Mouse (Mus musculus): ENCODE measurements around the gene Polr2i. TPM values are rescaled to one million over a fixed set of nuclear protein-coding genes. Genes with fewer than 3 reads are reported as not detected.
"Not testable (repeated sequence)": the region's sequence is repeated elsewhere in the genome, so short reads cannot be mapped to it uniquely, and the experiment has no call there.

The Polr2i gene
- total RNA-seq, 2 experiments from 2014 or later: 42.0 to 91.3 TPM

DNA sequence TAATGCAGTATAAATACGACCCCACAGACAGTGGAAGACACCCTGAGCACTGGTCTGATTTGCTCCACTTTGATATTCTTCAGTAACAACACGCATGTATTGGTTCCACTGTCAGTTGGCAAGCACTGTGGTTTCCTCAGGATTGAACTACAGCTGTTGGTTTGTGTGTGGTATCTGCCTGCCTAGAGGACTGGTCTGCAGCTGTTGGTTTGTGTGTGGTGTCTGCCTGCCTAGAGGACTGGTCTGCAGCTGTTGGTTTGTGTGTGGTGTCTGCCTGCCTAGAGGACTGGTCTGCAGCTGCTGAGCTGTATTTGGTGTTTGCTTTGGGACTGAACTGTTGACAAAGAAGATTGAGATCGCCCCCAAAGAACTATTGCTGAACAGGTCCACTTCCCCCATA lies 5.6 kb downstream of the Polr2i start:
- ATAC-seq (replicated peaks; ENCODE audit: low FRiP score, low TSS enrichment, poor library complexity, severe bottlenecking): not testable (repeated sequence)

DNA sequence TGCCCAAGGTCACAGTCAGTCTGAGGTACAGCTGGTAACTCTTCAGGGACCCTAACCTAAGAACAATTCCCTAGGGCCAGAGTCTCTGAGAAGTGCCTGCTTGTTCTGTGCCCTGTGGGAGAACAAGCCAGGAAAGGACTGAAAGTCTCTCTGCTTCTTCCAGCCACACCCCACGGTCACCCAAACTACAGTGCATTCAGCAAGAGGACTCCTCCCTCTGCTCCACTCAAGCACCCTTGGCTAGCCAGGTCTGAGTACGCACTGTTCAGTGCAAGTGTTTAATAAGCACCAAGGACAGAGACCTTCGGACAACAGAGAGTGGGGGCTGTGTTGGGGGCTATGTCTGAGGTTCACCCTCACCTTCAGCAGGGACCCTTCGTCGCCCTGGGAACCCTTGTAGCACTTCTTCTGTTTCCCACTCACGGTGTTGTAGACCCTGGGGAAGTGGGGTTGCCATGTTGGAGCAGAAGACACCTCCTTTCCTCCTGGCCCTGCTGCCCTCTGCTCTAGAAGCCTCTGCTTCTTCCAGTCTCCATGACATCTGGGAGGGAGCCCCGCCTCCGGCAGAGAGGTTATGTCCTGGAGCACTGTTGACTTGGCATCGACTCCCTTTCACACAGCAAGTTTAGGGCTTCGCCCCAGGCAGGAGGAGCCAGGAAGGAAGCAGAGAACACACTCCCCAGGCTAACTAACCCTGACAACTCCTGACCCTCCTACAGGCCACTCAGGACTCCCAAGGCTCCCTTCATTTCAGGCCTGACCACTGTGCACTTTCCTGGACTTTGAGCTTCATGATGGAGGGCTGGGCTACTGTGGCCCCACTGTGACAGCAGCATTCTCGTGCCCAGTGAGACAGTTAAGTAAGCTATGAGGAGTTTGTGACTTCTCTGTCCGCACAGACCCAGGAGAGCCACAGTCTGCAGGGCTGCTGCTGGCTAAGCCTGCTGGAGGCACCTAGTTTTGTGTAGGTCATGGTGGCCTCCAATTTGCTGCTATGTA lies 20.5 kb downstream of the Polr2i start:
- ATAC-seq (replicated peaks; ENCODE audit: low FRiP score, low TSS enrichment, poor library complexity, severe bottlenecking): no peak

DNA sequence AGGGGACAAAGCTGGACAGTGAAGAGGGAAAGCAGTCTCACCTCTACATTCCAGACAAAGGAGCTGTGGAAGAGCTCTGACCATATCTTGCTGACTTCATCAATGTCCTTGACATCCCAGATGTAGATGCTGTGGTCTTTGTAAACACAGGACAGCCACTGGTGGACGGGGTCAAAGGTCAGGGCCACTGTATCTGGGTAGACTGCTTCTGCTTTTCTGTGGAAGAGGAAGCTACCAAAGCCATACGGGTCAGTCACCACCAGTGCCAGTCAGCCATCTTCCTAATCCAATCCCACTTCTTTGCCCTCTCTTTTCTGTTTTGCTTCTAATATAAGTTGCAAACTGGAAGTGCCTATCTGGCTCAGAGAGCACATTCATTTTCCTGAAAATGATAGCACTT lies 33.3 kb downstream of the Polr2i start:
- ATAC-seq (replicated peaks; ENCODE audit: low FRiP score, low TSS enrichment, poor library complexity, severe bottlenecking): no peak

- no peak for ATAC-seq (replicated peaks; ENCODE audit: low FRiP score, low TSS enrichment, poor library complexity, severe bottlenecking)
These were observed 33.8 kb downstream of the Polr2i start for GRCm38 (mm10) chr7:30265531-30265930.

DNA sequence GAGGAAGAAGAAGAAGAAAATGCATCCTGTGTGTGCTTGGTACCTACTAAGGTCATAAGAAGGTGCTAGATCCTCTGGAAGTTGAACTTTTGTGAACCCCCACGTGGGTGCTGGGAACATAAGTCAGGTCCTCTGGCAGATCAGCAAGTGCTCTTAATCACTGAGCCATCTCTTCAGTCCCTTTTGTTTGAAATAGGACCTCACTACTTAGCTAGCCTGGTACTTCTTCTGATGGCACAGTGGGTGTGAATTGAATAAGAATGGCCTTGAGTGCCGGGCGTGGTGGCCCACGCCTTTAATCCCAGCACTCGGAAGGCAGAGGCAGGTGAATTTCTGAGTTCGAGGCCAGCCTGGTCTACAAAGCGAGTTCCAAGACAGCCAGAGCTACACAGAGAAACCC lies 34.2 kb downstream of the Polr2i start:
- no peak for ATAC-seq (replicated peaks; ENCODE audit: low FRiP score, low TSS enrichment, poor library complexity, severe bottlenecking)

- no peak for ATAC-seq (replicated peaks; ENCODE audit: low FRiP score, low TSS enrichment, poor library complexity, severe bottlenecking)
These were observed 35.0 kb downstream of the Polr2i start for GRCm38 (mm10) chr7:30266780-30267179.

DNA sequence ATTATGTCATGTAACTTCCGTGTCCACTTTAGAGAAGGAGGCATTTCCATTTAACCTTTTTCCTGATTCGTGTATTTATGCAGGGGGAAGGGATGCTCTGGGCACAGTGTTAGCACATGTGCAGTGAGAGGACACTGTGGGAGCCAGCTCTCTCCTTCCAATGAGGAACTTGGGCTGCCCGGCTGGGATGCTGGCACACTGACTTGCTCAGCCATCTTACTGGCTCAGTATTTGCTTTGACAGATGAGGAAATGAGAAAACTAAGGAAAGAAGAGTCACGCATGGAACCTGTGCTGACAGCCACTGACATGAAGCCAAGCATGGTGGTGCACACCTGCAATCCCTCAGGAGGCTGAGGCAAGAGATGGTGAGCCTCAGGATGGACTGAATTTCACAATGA lies 37.9 kb downstream of the Polr2i start:
- no peak for ATAC-seq (replicated peaks; ENCODE audit: low FRiP score, low TSS enrichment, poor library complexity, severe bottlenecking)

DNA sequence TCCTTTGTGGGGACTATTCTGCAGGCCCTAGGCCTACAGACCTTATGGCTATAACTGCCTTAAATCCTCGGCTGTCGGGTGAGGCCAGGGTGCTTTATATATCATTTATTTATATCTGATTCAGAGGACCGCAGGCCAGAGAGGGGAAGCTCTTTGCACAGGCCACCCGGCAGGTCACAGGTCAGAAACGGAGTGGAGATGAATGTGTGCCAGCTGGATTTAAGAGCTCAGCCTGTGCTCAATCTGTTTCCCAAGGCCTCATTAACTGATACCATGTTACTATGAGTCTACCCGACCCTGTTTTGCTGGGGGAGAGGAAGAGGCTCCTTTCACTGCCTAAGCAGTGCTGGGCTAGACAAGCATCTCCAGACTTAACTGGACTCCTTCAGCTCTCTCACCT lies 42.6 kb downstream of the Polr2i start:
- no peak for ATAC-seq (replicated peaks; ENCODE audit: low FRiP score, low TSS enrichment, poor library complexity, severe bottlenecking)

DNA sequence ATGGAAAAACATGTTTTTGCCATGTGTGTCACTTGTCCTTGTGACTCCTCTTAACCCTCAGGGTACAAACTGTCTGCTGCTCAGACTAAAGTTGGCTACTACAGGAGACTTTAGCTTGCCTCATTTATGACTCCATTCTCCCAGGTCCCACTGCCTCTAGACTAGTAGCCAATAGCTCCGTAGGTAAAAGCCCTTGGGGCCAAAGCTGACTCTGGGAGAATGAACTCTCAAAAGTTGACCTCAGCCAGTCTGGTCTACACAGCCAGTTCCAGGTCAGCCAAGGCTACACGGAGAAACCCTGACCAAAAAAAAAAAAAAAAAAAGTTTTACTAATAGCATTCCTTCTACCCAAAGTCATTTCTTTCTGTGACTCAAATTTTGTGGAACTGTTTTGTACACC lies 47.2 kb downstream of the Polr2i start:
- no peak for ATAC-seq (replicated peaks; ENCODE audit: low FRiP score, low TSS enrichment, poor library complexity, severe bottlenecking)

GRCm38 (mm10) chr7:30279536-30279935 lies 47.8 kb downstream of the Polr2i start:
- peak; percentile 56 for ATAC-seq (replicated peaks; ENCODE audit: low FRiP score, low TSS enrichment, poor library complexity, severe bottlenecking)

GRCm38 (mm10) chr7:30279951-30280669 lies 48.4 kb downstream of the Polr2i start, which contains the start of the genes Thap8 and Wdr62:
Gene Thap8 (plus strand): TSS chr7:30280094.
Gene Wdr62 (minus strand): TSS chr7:30280419.
- ATAC-seq (replicated peaks; ENCODE audit: low FRiP score, low TSS enrichment, poor library complexity, severe bottlenecking): peak; percentile 93

DNA sequence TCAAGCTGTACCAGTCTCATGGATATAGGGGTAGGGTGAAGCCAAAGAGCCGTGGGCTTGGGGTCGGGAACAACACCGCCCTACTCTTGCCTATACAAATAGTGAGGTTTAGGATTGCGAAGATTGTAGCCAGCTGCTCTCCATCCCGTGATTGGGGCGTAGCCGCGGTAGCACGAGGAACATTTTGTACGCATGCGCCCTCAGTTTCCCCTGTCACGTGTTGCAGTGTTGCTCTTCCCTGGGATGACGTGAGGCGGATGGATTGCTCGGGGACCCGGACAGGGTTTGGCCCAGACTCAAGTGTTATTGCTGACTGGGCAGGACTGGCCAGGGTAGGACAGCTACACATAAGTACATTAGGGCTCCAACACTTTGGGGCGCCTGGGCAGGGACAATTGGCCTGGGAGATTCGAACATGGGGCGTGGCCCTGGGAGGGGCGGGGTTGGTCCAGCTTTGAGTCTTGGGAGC lies 49.0 kb downstream of the Polr2i start:
- ATAC-seq (replicated peaks; ENCODE audit: low FRiP score, low TSS enrichment, poor library complexity, severe bottlenecking): peak; percentile 53

- no peak for ATAC-seq (replicated peaks; ENCODE audit: low FRiP score, low TSS enrichment, poor library complexity, severe bottlenecking)
These were observed 49.8 kb downstream of the Polr2i start for GRCm38 (mm10) chr7:30281522-30281921.

GRCm38 (mm10) chr7:30282740-30283139 lies 51.0 kb downstream of the Polr2i start:
- no peak for ATAC-seq (replicated peaks; ENCODE audit: low FRiP score, low TSS enrichment, poor library complexity, severe bottlenecking)

Other genes with a start within 250 kb of the Polr2i start
- 9.0 and 16.5 TPM in 2 replicates for gene Zfp568, start 248.0 kb upstream of the Polr2i start, total RNA-seq (2014; fragmentation: Nextera tagmentation)
- gene Zfp568, start 248.0 kb upstream of the Polr2i start, total RNA-seq (2017): 25.7 and 26.1 TPM in 2 replicates
- 0.74 and 1.3 TPM in 2 replicates for gene Zfp14, start 180.6 kb upstream of the Polr2i start, total RNA-seq (2014; fragmentation: Nextera tagmentation)
- gene Zfp14, start 180.6 kb upstream of the Polr2i start, total RNA-seq (2017): 1.1 and 5.8 TPM in 2 replicates
- gene Zfp82, start 159.0 kb upstream of the Polr2i start, total RNA-seq (2014; fragmentation: Nextera tagmentation): 4.6 and 6.8 TPM in 2 replicates
- 4.5 and 7.5 TPM in 2 replicates for gene Zfp82, start 159.0 kb upstream of the Polr2i start, total RNA-seq (2017)
- 0.79 TPM in 1 of 2 replicates, not detected in the other for gene Gm26920, start 141.5 kb upstream of the Polr2i start, total RNA-seq (2014; fragmentation: Nextera tagmentation)
- not detected in 2 replicates for gene Gm26920, start 141.5 kb upstream of the Polr2i start, total RNA-seq (2017)
- gene Zfp566, start 141.4 kb upstream of the Polr2i start, total RNA-seq (2014; fragmentation: Nextera tagmentation): 7.1 and 16.8 TPM in 2 replicates
- gene Zfp566, start 141.4 kb upstream of the Polr2i start, total RNA-seq (2017): 5.0 TPM in 2 replicates
- gene Zfp260, start 137.2 kb upstream of the Polr2i start, total RNA-seq (2014; fragmentation: Nextera tagmentation): 10.5 and 20.6 TPM in 2 replicates
- gene Zfp260, start 137.2 kb upstream of the Polr2i start, total RNA-seq (2017): 14.0 and 20.1 TPM in 2 replicates
- gene Zfp382, start 110.0 kb upstream of the Polr2i start, total RNA-seq (2014; fragmentation: Nextera tagmentation): 2.5 and 2.8 TPM in 2 replicates
- gene Zfp382, start 110.0 kb upstream of the Polr2i start, total RNA-seq (2017): 1.6 and 2.4 TPM in 2 replicates
- gene Zfp146, start 62.2 kb upstream of the Polr2i start, total RNA-seq (2014; fragmentation: Nextera tagmentation): 35.9 and 48.9 TPM in 2 replicates
- gene Zfp146, start 62.2 kb upstream of the Polr2i start, total RNA-seq (2017): 103 and 108 TPM in 2 replicates
- gene Cox7a1, start 47.8 kb upstream of the Polr2i start, total RNA-seq (2014; fragmentation: Nextera tagmentation): 6.0 TPM in 1 of 2 replicates, not detected in the other
- gene Cox7a1, start 47.8 kb upstream of the Polr2i start, total RNA-seq (2017): not detected in 2 replicates
- gene Capns1, start 33.1 kb upstream of the Polr2i start, total RNA-seq (2014; fragmentation: Nextera tagmentation): 148 and 186 TPM in 2 replicates
- gene Capns1, start 33.1 kb upstream of the Polr2i start, total RNA-seq (2017): 123 and 126 TPM in 2 replicates
- 86.4 and 117 TPM in 2 replicates for gene Tbcb, start 324 bp downstream of the Polr2i start, total RNA-seq (2014; fragmentation: Nextera tagmentation)
- 26.2 and 49.4 TPM in 2 replicates for gene Tbcb, start 324 bp downstream of the Polr2i start, total RNA-seq (2017)
- not detected in 2 replicates for gene Ovol3, start 3.8 kb downstream of the Polr2i start, total RNA-seq (2014; fragmentation: Nextera tagmentation)
- gene Ovol3, start 3.8 kb downstream of the Polr2i start, total RNA-seq (2017): not detected in 2 replicates
- not detected in 2 replicates for gene Thap8, start 48.1 kb downstream of the Polr2i start, total RNA-seq (2014; fragmentation: Nextera tagmentation)
- gene Thap8, start 48.1 kb downstream of the Polr2i start, total RNA-seq (2017): 1.6 TPM in 1 of 2 replicates, not detected in the other
- 31.0 and 31.8 TPM in 2 replicates for gene Wdr62, start 48.5 kb downstream of the Polr2i start, total RNA-seq (2014; fragmentation: Nextera tagmentation)
- 5.1 and 5.5 TPM in 2 replicates for gene Wdr62, start 48.5 kb downstream of the Polr2i start, total RNA-seq (2017)
- not detected in 2 replicates for gene Clip3, start 59.8 kb downstream of the Polr2i start, total RNA-seq (2014; fragmentation: Nextera tagmentation)
- not detected in 2 replicates for gene Clip3, start 59.8 kb downstream of the Polr2i start, total RNA-seq (2017)
- 12.7 and 35.5 TPM in 2 replicates for gene Alkbh6, start 76.8 kb downstream of the Polr2i start, total RNA-seq (2014; fragmentation: Nextera tagmentation)
- gene Alkbh6, start 76.8 kb downstream of the Polr2i start, total RNA-seq (2017): 26.5 and 28.8 TPM in 2 replicates
- gene Syne4, start 82.9 kb downstream of the Polr2i start, total RNA-seq (2014; fragmentation: Nextera tagmentation): 2.9 TPM in 1 of 2 replicates, not detected in the other
- not detected in 2 replicates for gene Syne4, start 82.9 kb downstream of the Polr2i start, total RNA-seq (2017)
- gene E130208F15Rik, start 89.8 kb downstream of the Polr2i start, total RNA-seq (2014; fragmentation: Nextera tagmentation): not detected in 2 replicates
- gene E130208F15Rik, start 89.8 kb downstream of the Polr2i start, total RNA-seq (2017): 3.4 TPM in 1 of 2 replicates, not detected in the other
- 7.3 and 9.2 TPM in 2 replicates for gene Sdhaf1, start 91.9 kb downstream of the Polr2i start, total RNA-seq (2014; fragmentation: Nextera tagmentation)
- 7.9 and 8.9 TPM in 2 replicates for gene Sdhaf1, start 91.9 kb downstream of the Polr2i start, total RNA-seq (2017)
- not detected in 2 replicates for gene Lrfn3, start 130.8 kb downstream of the Polr2i start, total RNA-seq (2014; fragmentation: Nextera tagmentation)
- not detected in 2 replicates for gene Lrfn3, start 130.8 kb downstream of the Polr2i start, total RNA-seq (2017)
- 19.3 TPM in 1 of 2 replicates, not detected in the other for gene Tyrobp, start 181.8 kb downstream of the Polr2i start, total RNA-seq (2014; fragmentation: Nextera tagmentation)
- gene Tyrobp, start 181.8 kb downstream of the Polr2i start, total RNA-seq (2017): 5.1 and 26.6 TPM in 2 replicates
- 4.3 and 4.4 TPM in 2 replicates for gene Hcst, start 187.9 kb downstream of the Polr2i start, total RNA-seq (2014; fragmentation: Nextera tagmentation)
- 3.3 TPM in 1 of 2 replicates, not detected in the other for gene Hcst, start 187.9 kb downstream of the Polr2i start, total RNA-seq (2017)
- gene Nfkbid, start 189.8 kb downstream of the Polr2i start, total RNA-seq (2014; fragmentation: Nextera tagmentation): 0.89 and 9.0 TPM in 2 replicates
- gene Nfkbid, start 189.8 kb downstream of the Polr2i start, total RNA-seq (2017): 0.80 and 3.1 TPM in 2 replicates
- gene Aplp1, start 213.6 kb downstream of the Polr2i start, total RNA-seq (2014; fragmentation: Nextera tagmentation): not detected in 2 replicates
- not detected in 2 replicates for gene Aplp1, start 213.6 kb downstream of the Polr2i start, total RNA-seq (2017)
- gene Kirrel2, start 225.7 kb downstream of the Polr2i start, total RNA-seq (2014; fragmentation: Nextera tagmentation): not detected in 2 replicates
- gene Kirrel2, start 225.7 kb downstream of the Polr2i start, total RNA-seq (2017): not detected in 2 replicates
- 1.7 TPM in 1 of 2 replicates, not detected in the other for gene Nphs1, start 226.4 kb downstream of the Polr2i start, total RNA-seq (2014; fragmentation: Nextera tagmentation)
- 1.9 TPM in 1 of 2 replicates, not detected in the other for gene Nphs1, start 226.4 kb downstream of the Polr2i start, total RNA-seq (2017)

All from megakaryocyte-erythroid progenitor cell, adult 5-6 weeks (primary cell).